Mouse (Mus musculus): Measurements from ENCODE around the gene Galnt12.

GRCm38 (mm10) chr4:47092387-47093021 lies 795 bp downstream of the Galnt12 start:
- TF ChIP-seq GATA1 (IDR thresholded peaks at IDR 0.05; ENCODE audit: borderline replicate concordance, low read length) (no peak), FLI1 (IDR thresholded peaks at IDR 0.05; ENCODE audit: low read length) (no peak)

Data from megakaryocyte, embryonic 14.5 days (primary cell).